Mouse (Mus musculus) ES-CJ7 (cell line): ENCODE results near the gene Kcnh1.

Experiments
- DNase-seq: peaks from one replicate; pipeline ENCODE4 v3.0.0; 2011; ENCODE audit warnings: low read depth, low spot score

The Kcnh1 gene

GRCm38 (mm10) chr1:192190508-192191321, at the start of gene Kcnh1:
Gene Kcnh1 (plus strand): TSS chr1:192190774.
- peak; percentile 80 for DNase-seq

- DNase-seq: no peak
Observed at GRCm38 (mm10) chr1:192151179-192151578, 39.4 kb upstream of the Kcnh1 start.

- DNase-seq: no peak
Observed at GRCm38 (mm10) chr1:192171477-192171876, 19.1 kb upstream of the Kcnh1 start.

GRCm38 (mm10) chr1:192179877-192180276, 10.7 kb upstream of the Kcnh1 start:
- DNase-seq: no peak

- DNase-seq: no peak
Observed at GRCm38 (mm10) chr1:192181696-192182257, 8.8 kb upstream of the Kcnh1 start.

GRCm38 (mm10) chr1:192189056-192189455, 1.5 kb upstream of the Kcnh1 start:
- DNase-seq: peak; percentile 81

- DNase-seq: no peak
Observed at GRCm38 (mm10) chr1:192189771-192190170, 803 bp upstream of the Kcnh1 start.

GRCm38 (mm10) chr1:192191322-192191639, 707 bp downstream of the Kcnh1 start:
- no peak for DNase-seq

- no peak for DNase-seq
Observed at GRCm38 (mm10) chr1:192191859-192192258, 1.3 kb downstream of the Kcnh1 start.

- no peak for DNase-seq
Observed at GRCm38 (mm10) chr1:192192710-192193109, 2.1 kb downstream of the Kcnh1 start.

GRCm38 (mm10) chr1:192193656-192194055, 3.1 kb downstream of the Kcnh1 start:
- DNase-seq: no peak

GRCm38 (mm10) chr1:192197495-192197894, 6.9 kb downstream of the Kcnh1 start:
- no peak for DNase-seq

- DNase-seq: no peak
Observed at GRCm38 (mm10) chr1:192202936-192203335, 12.4 kb downstream of the Kcnh1 start.

- no peak for DNase-seq
Observed at GRCm38 (mm10) chr1:192207956-192208355, 17.4 kb downstream of the Kcnh1 start.

GRCm38 (mm10) chr1:192212448-192212847, 21.9 kb downstream of the Kcnh1 start:
- DNase-seq: no peak

GRCm38 (mm10) chr1:192214666-192215065, 24.1 kb downstream of the Kcnh1 start:
- DNase-seq: no peak

- DNase-seq: no peak
Observed at GRCm38 (mm10) chr1:192220156-192220555, 29.6 kb downstream of the Kcnh1 start.

GRCm38 (mm10) chr1:192224161-192224560, 33.6 kb downstream of the Kcnh1 start:
- DNase-seq: no peak

- DNase-seq: no peak
Observed at GRCm38 (mm10) chr1:192232696-192233095, 42.1 kb downstream of the Kcnh1 start.

- DNase-seq: no peak
Observed at GRCm38 (mm10) chr1:192246836-192247235, 56.3 kb downstream of the Kcnh1 start.

- DNase-seq: no peak
Observed at GRCm38 (mm10) chr1:192259146-192259545, 68.6 kb downstream of the Kcnh1 start.

- DNase-seq: no peak
Observed at GRCm38 (mm10) chr1:192259616-192260015, 69.0 kb downstream of the Kcnh1 start.

GRCm38 (mm10) chr1:192265704-192266103, 75.1 kb downstream of the Kcnh1 start:
- DNase-seq: no peak
